10 mouse cellular contexts compared by ENCODE assay signal in genomic region chr5:37857763-37858545, GRCm38 (mm10). TPM values are rescaled to one million over a fixed set of nuclear protein-coding genes. Genes with fewer than 3 reads are reported as not detected.
DNase-seq lines count a peak whose midpoint lies in the region; ATAC-seq lines count a peak whose summit lies in the region.
"Had no signal": no experiment of that assay in that cellular context is flagged by ENCODE, and none has a peak within 500 bp of the region (broad histone marks: within the 10 kb centered on the region; RNA-seq: fewer than 3 reads in every experiment).

No protein-coding gene starts in this region.

- no peak overlapping the region for H3K4me2 ChIP-seq in hindbrain, embryonic 13.5 days
- H3K4me2 ChIP-seq in hindbrain, embryonic 12.5 days (replicated peaks), result no peak overlapping the region
- no peak overlapping the region for H3K4me2 ChIP-seq in forebrain, embryonic 16.5 days (ENCODE audit: low read length)
- H3K4me2 ChIP-seq in neural tube, embryonic 12.5 days (replicated peaks), result no peak overlapping the region

- no peak overlapping the region for H3K27ac ChIP-seq in hindbrain, embryonic 13.5 days
- no peak overlapping the region for H3K27ac ChIP-seq in hindbrain, embryonic 12.5 days
- H3K27ac ChIP-seq in forebrain, embryonic 16.5 days (ENCODE audit: low read length), result no peak overlapping the region
- H3K27ac ChIP-seq in neural tube, embryonic 12.5 days, result no peak overlapping the region
- H3K27ac ChIP-seq: liver, embryonic 14.5 days had no signal

- H3K36me3 ChIP-seq in hindbrain, embryonic 13.5 days, result no peaks in the 10 kb centered on the region
- no peaks in the 10 kb centered on the region for H3K36me3 ChIP-seq in hindbrain, embryonic 12.5 days
- H3K36me3 ChIP-seq in forebrain, embryonic 16.5 days (ENCODE audit: control insufficient read depth, insufficient read depth), result no peaks in the 10 kb centered on the region
- H3K36me3 ChIP-seq in neural tube, embryonic 12.5 days, result no peaks in the 10 kb centered on the region

- no peaks in the 10 kb centered on the region for H3K9me3 ChIP-seq in hindbrain, embryonic 13.5 days
- H3K9me3 ChIP-seq in hindbrain, embryonic 12.5 days (replicated peaks), result no peaks in the 10 kb centered on the region
- 0 out of 2 replicates have a peak, but pooled peaks cover 3% of the 10 kb centered on the region for H3K9me3 ChIP-seq in forebrain, embryonic 16.5 days (ENCODE audit: control insufficient read depth, low read length)
- H3K9me3 ChIP-seq in neural tube, embryonic 12.5 days, result no peaks in the 10 kb centered on the region

- no peak overlapping the region for H3K4me3 ChIP-seq in hindbrain, embryonic 13.5 days
- no peak overlapping the region for H3K4me3 ChIP-seq in hindbrain, embryonic 12.5 days
- H3K4me3 ChIP-seq in forebrain, embryonic 16.5 days (replicated peaks; ENCODE audit: low read length), result no peak overlapping the region
- no peak overlapping the region for H3K4me3 ChIP-seq in neural tube, embryonic 12.5 days

- intact Hi-C loops in gastrocnemius, postnatal 14 days (cut with DNase I; ENCODE audit: low total_unique reads), result no loop called here

- H3K27me3 ChIP-seq in hindbrain, embryonic 13.5 days, result peaks cover 48% of the 10 kb centered on the region
- H3K27me3 ChIP-seq in hindbrain, embryonic 12.5 days, result peaks cover 26% of the 10 kb centered on the region
- no peaks in the 10 kb centered on the region for H3K27me3 ChIP-seq in forebrain, embryonic 16.5 days (replicated peaks; ENCODE audit: control insufficient read depth, insufficient read depth, low read length)
- peaks cover 43% of the 10 kb centered on the region for H3K27me3 ChIP-seq in neural tube, embryonic 12.5 days (replicated peaks)

- WGBS in hindbrain, embryonic 13.5 days, result 38% methylated on average over 14 of the region's 14 CpGs
- 58% methylated on average over 14 of the region's 14 CpGs for WGBS in hindbrain, embryonic 12.5 days
- WGBS in forebrain, embryonic 16.5 days, result 16% methylated on average over 14 of the region's 14 CpGs
- 14% methylated on average over 14 of the region's 14 CpGs for WGBS in neural tube, embryonic 12.5 days

- DNase-seq in layer of hippocampus, postnatal 36 days, result peak; percentile 54 to 63
- DNase-seq in gastrocnemius, postnatal 14 days, result no peak
- no peak for DNase-seq in ovary, postnatal 36 days (ENCODE audit: low spot score)
- DNase-seq in embryo, embryonic 10.5 days (ENCODE audit: low spot score), result no peak
- DNase-seq: cerebellum, adult 9-11 months had no signal

- H3K9ac ChIP-seq in hindbrain, embryonic 13.5 days, result no peak overlapping the region
- no peak overlapping the region for H3K9ac ChIP-seq in hindbrain, embryonic 12.5 days
- no peak overlapping the region for H3K9ac ChIP-seq in forebrain, embryonic 16.5 days (replicated peaks; ENCODE audit: low read depth, low read length)
- H3K9ac ChIP-seq in neural tube, embryonic 12.5 days, result no peak overlapping the region
- H3K9ac ChIP-seq: liver, embryonic 14.5 days had no signal

- peaks cover 24% of the 10 kb centered on the region for H3K4me1 ChIP-seq in hindbrain, embryonic 13.5 days (replicated peaks)
- no peaks in the 10 kb centered on the region for H3K4me1 ChIP-seq in hindbrain, embryonic 12.5 days
- H3K4me1 ChIP-seq in forebrain, embryonic 16.5 days (replicated peaks; ENCODE audit: control insufficient read depth, insufficient read depth, low read length), result peaks cover 26% of the 10 kb centered on the region
- H3K4me1 ChIP-seq in neural tube, embryonic 12.5 days, result peaks cover 13% of the 10 kb centered on the region

- ATAC-seq in hindbrain, embryonic 13.5 days (ENCODE audit: low FRiP score), result peak; percentile 64
- ATAC-seq in hindbrain, embryonic 12.5 days (ENCODE audit: low FRiP score), result no peak
- peak; percentile 77 for ATAC-seq in forebrain, embryonic 16.5 days
- ATAC-seq in neural tube, embryonic 12.5 days (ENCODE audit: low FRiP score, low read depth), result peak; percentile 72

RNA-seq across cellular contexts. Expression of gene Msx1, which starts 33.6 kb away (rescaled TPM):
- polyA plus RNA-seq in hindbrain, embryonic 13.5 days (2015; fragmentation: Nextera tagmentation; extraction: Ambion mirVana), result 28.6 and 59.6 TPM in 2 replicates
- 95.6 and 118 TPM in 2 replicates for polyA plus RNA-seq in hindbrain, embryonic 12.5 days (2016; fragmentation: Nextera tagmentation; extraction: Ambion mirVana)
- polyA plus RNA-seq in forebrain, embryonic 16.5 days (2015; fragmentation: Nextera tagmentation; extraction: Ambion mirVana), result 11.4 and 16.8 TPM in 2 replicates
- total RNA-seq in layer of hippocampus, postnatal 36 days (2021), result 1 to 10 TPM; 4.7 to 5.8 TPM
- 38.8 and 50.5 TPM in 2 replicates for polyA plus RNA-seq in neural tube, embryonic 12.5 days (2016; fragmentation: Nextera tagmentation; extraction: Ambion mirVana)
- 1 to 10 TPM; 2.9 to 3.8 TPM for total RNA-seq in gastrocnemius, postnatal 14 days (2021)

Comparison
In these comparisons a context has a peak if more than half of its experiments do, and no peak if none do; other contexts are left out.
1. DNase-seq: peak in layer of hippocampus, postnatal 36 days (2 of 2); none in gastrocnemius, postnatal 14 days (single experiment), ovary, postnatal 36 days (single experiment) and embryo, embryonic 10.5 days (single experiment).